Mouse (Mus musculus) myocyte (in vitro differentiated cells): ENCODE measurements around the gene Mbd4. TPM values are rescaled to one million over a fixed set of nuclear protein-coding genes. Genes with fewer than 3 reads are reported as not detected.

Source experiments
- H3K27me3 ChIP-seq: one replicate; pipeline ENCODE4 v1.6.1; 2011; ENCODE audit not compliant: control insufficient read depth, insufficient read depth, insufficient read length
- H3K36me3 ChIP-seq: one replicate; pipeline ENCODE4 v1.6.1; 2011; ENCODE audit not compliant: control insufficient read depth, insufficient read depth
- H3K4me2 ChIP-seq: one replicate; pipeline ENCODE4 v1.6.1; 2011; ENCODE audit warnings: low read depth, control low read depth
- H3K4me3 ChIP-seq: one replicate; pipeline ENCODE4 v1.5.1; 2011; ENCODE audit warnings: mild to moderate bottlenecking, control low read depth, moderate library complexity
- H3K79me2 ChIP-seq: one replicate; pipeline ENCODE4 v1.6.1; 2011; ENCODE audit not compliant: control insufficient read depth, insufficient read depth
- H3ac ChIP-seq: one replicate; pipeline ENCODE4 v1.6.1; 2011; ENCODE audit not compliant: control insufficient read depth, insufficient read length
- CEBPB ChIP-seq: IDR thresholded peaks from 2 replicates; pipeline ENCODE4 v1.6.1; 2011; ENCODE audit warnings: mild to moderate bottlenecking, moderate library complexity; ENCODE audit not compliant: poor library complexity, insufficient read depth, severe bottlenecking
- E2F4 ChIP-seq: IDR thresholded peaks from one replicate; pipeline ENCODE4 v1.6.1; 2011; ENCODE audit warnings: mild to moderate bottlenecking, control low read depth, moderate library complexity; ENCODE audit not compliant: insufficient read depth
- MAX ChIP-seq: IDR thresholded peaks from one replicate; pipeline ENCODE4 v1.6.1; 2011; ENCODE audit warnings: low read depth, mild to moderate bottlenecking, control low read depth
- MYOD1 ChIP-seq, 3 experiments: IDR thresholded peaks; one replicate each; pipeline ENCODE4 v1.6.1; 2011; ENCODE audit warnings: control low read depth in 2 of 3, low read depth in 2 of 3, mild to moderate bottlenecking in 2 of 3, moderate library complexity in 1 of 3; ENCODE audit not compliant: insufficient read length in 2 of 3, control insufficient read depth in 1 of 3
- MYOG ChIP-seq, 3 experiments: IDR thresholded peaks; one replicate each; pipeline ENCODE4 v1.6.1; 2011; ENCODE audit warnings: control low read depth in 2 of 3, low read depth in 2 of 3, mild to moderate bottlenecking in 2 of 3; ENCODE audit not compliant: insufficient read length in 2 of 3, control insufficient read depth in 1 of 3, insufficient read depth in 1 of 3
- POLR2A ChIP-seq: IDR thresholded peaks from one replicate; pipeline ENCODE4 v1.6.1; 2011; ENCODE audit warnings: low read depth, mild to moderate bottlenecking, control low read depth, moderate library complexity; ENCODE audit not compliant: insufficient read length
- POLR2AphosphoS2 ChIP-seq: IDR thresholded peaks from one replicate; pipeline ENCODE4 v1.6.1; 2011; ENCODE audit warnings: low read depth, control low read depth; ENCODE audit not compliant: insufficient read length
- REST ChIP-seq: IDR thresholded peaks from one replicate; pipeline ENCODE4 v1.6.1; 2011; ENCODE audit warnings: mild to moderate bottlenecking, control low read depth, moderate library complexity; ENCODE audit not compliant: insufficient read depth, insufficient read length
- SRF ChIP-seq: IDR thresholded peaks from one replicate; pipeline ENCODE4 v1.6.1; 2011; ENCODE audit warnings: low read depth; ENCODE audit not compliant: control insufficient read depth, insufficient read length
- TCF12 ChIP-seq: IDR thresholded peaks from one replicate; pipeline ENCODE4 v1.6.1; 2011; ENCODE audit warnings: mild to moderate bottlenecking, control low read depth; ENCODE audit not compliant: poor library complexity, insufficient read depth, severe bottlenecking
- TCF3 ChIP-seq: IDR thresholded peaks from one replicate; pipeline ENCODE4 v1.6.1; 2011; ENCODE audit warnings: low read depth, control low read depth; ENCODE audit not compliant: insufficient read length
- USF1 ChIP-seq: IDR thresholded peaks from one replicate; pipeline ENCODE4 v1.6.1; 2011; ENCODE audit warnings: low read depth, mild to moderate bottlenecking, control low read depth, moderate library complexity
- polyA plus RNA-seq: library from polyadenylated mRNA; unstranded; fragments of >200 nt; fragmentation: generic; extraction: Trizol; gene quantifications from one replicate; pipeline ENCODE4 v1.2.1, GENCODE M21; 2012; ENCODE audit warnings: missing spikeins

Mbd4 gene
- polyA plus RNA-seq, 1 experiment: 0.56 TPM

DNA sequence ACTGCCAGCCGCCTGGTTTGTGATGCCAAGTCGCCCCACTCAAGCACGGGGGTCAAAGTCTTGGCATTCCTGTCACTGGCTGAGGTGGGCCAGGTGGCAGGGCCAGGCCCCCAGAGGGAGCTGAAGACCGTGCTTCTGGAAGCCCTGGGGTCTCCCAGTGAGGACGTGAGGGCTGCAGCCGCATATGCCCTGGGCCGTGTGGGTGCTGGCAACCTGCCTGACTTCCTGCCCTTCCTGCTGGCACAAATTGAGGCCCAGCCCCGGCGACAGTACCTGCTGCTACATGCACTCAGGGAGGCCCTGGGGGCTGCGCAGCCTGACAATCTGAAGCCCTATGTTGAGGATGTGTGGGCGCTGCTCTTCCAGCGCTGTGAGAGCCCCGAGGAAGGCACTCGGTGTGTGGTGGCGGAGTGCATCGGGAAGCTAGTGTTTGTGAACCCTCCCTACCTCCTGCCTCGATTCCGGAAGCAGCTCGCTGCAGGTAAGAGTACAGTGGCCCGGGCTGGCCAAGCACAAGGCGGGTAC, 60.4 kb downstream of the Mbd4 start:
- H3K27me3 ChIP-seq: no peaks in the 10 kb centered on the region
- no peak overlapping the region for H3K4me3 ChIP-seq
- TF ChIP-seq SRF (no peak), CEBPB (no peak), TCF3 (no peak), E2F4 (no peak), USF1 (no peak), POLR2A (no peak), MYOG (IDR thresholded peaks at IDR 0.05; ENCODE audit: control insufficient read depth in 1 of 3, insufficient read depth in 1 of 3, insufficient read length in 2 of 3, low read depth in 2 of 3) (no peak), MAX (no peak), REST (no peak), MYOD1 (IDR thresholded peaks at IDR 0.05; ENCODE audit: control insufficient read depth in 1 of 3, insufficient read length in 2 of 3, low read depth in 2 of 3) (no peak)
- no peak overlapping the region for H3K4me2 ChIP-seq
- no peaks in the 10 kb centered on the region for H3K36me3 ChIP-seq
- no peak overlapping the region for H3ac ChIP-seq
- no peaks in the 10 kb centered on the region for H3K79me2 ChIP-seq

DNA sequence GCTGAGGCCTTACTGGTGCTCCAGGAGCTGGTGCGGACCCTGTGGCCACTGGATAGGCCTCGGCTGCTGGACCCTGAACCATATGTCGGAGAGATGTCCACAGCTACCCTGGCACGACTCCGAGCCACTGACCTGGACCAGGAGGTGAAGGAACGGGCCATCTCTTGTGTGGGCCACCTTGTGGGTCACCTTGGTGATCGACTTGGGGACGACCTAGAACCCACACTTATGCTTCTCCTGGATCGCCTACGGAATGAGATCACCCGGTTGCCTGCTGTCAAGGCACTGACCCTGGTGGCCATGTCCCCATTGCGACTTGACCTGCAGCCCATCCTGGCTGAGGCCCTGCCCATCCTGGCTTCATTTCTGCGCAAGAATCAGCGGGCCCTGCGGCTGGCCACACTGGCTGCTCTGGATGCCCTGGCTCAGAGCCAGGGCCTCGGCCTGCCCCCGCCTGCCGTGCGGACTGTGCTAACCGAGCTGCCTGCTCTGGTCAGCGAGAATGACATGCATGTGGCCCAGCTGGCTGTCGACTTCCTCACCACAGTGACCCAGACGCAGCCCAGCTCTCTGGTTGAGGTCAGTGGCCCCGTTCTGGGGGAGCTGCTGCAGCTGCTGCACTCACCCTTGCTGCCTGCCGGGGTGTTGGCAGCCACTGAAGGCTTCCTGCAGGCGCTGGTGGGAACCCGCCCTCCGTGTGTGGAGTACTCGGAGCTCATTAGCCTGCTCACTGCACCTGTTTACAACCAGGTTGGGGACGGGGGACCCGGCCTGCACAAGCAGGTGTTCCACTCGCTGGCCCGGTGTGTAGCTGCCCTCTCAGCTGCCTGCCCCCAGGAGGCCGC, 61.1 kb downstream of the Mbd4 start:
- Histone ChIP-seq H3K36me3 (no peaks in the 10 kb centered on the region), H3K27me3 (no peaks in the 10 kb centered on the region), H3K79me2 (no peaks in the 10 kb centered on the region), H3K4me2 (no peak overlapping the region), H3K4me3 (no peak overlapping the region), H3ac (no peak overlapping the region)
- TF ChIP-seq CEBPB (no peak), TCF3 (peak; percentile 76), SRF (no peak), MYOG (IDR thresholded peaks at IDR 0.05; ENCODE audit: control insufficient read depth in 1 of 3, insufficient read depth in 1 of 3, insufficient read length in 2 of 3, low read depth in 2 of 3) (peak; percentile 80 to 90 (median 89)), REST (no peak), E2F4 (no peak), MYOD1 (IDR thresholded peaks at IDR 0.05; ENCODE audit: control insufficient read depth in 1 of 3, insufficient read length in 2 of 3, low read depth in 2 of 3) (peak in 2 of 3 experiments; percentile 77 to 80), POLR2AphosphoS2 (no peak), TCF12 (peak; percentile 78), POLR2A (peak; percentile 16), USF1 (no peak), MAX (no peak)

DNA sequence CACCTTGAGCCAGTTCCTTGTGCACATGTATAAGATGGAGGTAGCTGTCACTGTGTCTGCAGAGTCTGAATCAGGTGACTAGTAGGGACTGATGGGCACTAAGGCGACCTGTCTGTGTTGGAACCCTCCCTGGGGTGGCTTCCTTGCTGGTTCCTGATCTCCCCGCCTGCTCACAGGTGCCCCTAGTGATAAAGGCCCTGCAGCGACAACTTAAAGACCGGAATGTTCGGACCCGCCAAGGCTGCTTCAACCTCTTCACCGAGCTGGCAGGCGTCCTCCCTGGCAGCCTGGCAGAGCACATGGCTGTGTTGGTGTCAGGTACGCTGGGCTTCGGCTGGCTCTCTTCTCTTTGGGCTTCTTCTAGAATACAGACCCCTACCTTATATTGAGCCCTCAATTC, 62.2 kb downstream of the Mbd4 start:
- H3K4me2 ChIP-seq: no peak overlapping the region
- TF ChIP-seq MAX (no peak), MYOG (IDR thresholded peaks at IDR 0.05; ENCODE audit: control insufficient read depth in 1 of 3, insufficient read depth in 1 of 3, insufficient read length in 2 of 3, low read depth in 2 of 3) (no peak), REST (no peak), SRF (no peak), E2F4 (no peak), POLR2A (no peak), TCF12 (no peak), MYOD1 (IDR thresholded peaks at IDR 0.05; ENCODE audit: control insufficient read depth in 1 of 3, insufficient read length in 2 of 3, low read depth in 2 of 3) (no peak), USF1 (no peak), CEBPB (no peak), TCF3 (no peak), POLR2AphosphoS2 (no peak)

More for the DNA sequence above, 62.2 kb downstream of the Mbd4 start:
- Histone ChIP-seq H3K27me3 (no peaks in the 10 kb centered on the region), H3K4me3 (no peak overlapping the region), H3K79me2 (no peaks in the 10 kb centered on the region), H3ac (no peak overlapping the region), H3K36me3 (peaks cover 7% of the 10 kb centered on the region)

Other genes with a start within 250 kb of the Mbd4 start
- gene Raf1, start 176.7 kb downstream of the Mbd4 start, polyA plus RNA-seq: 81.2 TPM
- gene Tmem40, start 91.0 kb downstream of the Mbd4 start, polyA plus RNA-seq: 0.37 TPM
- gene Cand2, start 78.8 kb downstream of the Mbd4 start, polyA plus RNA-seq: 31.3 TPM
- 4,367 TPM for gene Rpl32, start 44.6 kb downstream of the Mbd4 start, polyA plus RNA-seq
- not detected for gene Efcab12, start 15.0 kb downstream of the Mbd4 start, polyA plus RNA-seq
- 21.4 TPM for gene Ift122, start 99 bp upstream of the Mbd4 start, polyA plus RNA-seq
- 0.19 TPM for gene Rho, start 78.4 kb upstream of the Mbd4 start, polyA plus RNA-seq
- not detected for gene H1foo, start 91.6 kb upstream of the Mbd4 start, polyA plus RNA-seq
- 39.4 TPM for gene Plxnd1, start 141.6 kb upstream of the Mbd4 start, polyA plus RNA-seq